Mouse (Mus musculus) cerebellum, adult 11 months (tissue): Measurements from ENCODE around the gene Rpl23a.

Source experiments
- DNase-seq: peaks from one replicate; pipeline ENCODE4 v3.0.0; 2022

Gene Rpl23a

GRCm38 (mm10) chr11:78183884-78184514 lies 615 bp upstream of the Rpl23a start:
- DNase-seq, result no peak

GRCm38 (mm10) chr11:78182450-78182849 lies 934 bp downstream of the Rpl23a start:
- DNase-seq, result no peak

- DNase-seq, result no peak
These were observed 1.5 kb downstream of the Rpl23a start for GRCm38 (mm10) chr11:78181830-78182357.

GRCm38 (mm10) chr11:78180081-78180761 lies 3.2 kb downstream of the Rpl23a start:
- DNase-seq, result no peak

- DNase-seq, result no peak
These were observed 3.9 kb downstream of the Rpl23a start for GRCm38 (mm10) chr11:78179438-78179999.

GRCm38 (mm10) chr11:78178859-78179437 lies 4.4 kb downstream of the Rpl23a start:
- no peak for DNase-seq

GRCm38 (mm10) chr11:78177903-78178858 lies 5.2 kb downstream of the Rpl23a start:
- DNase-seq, result peak; percentile 88

- no peak for DNase-seq
These were observed 5.9 kb downstream of the Rpl23a start for GRCm38 (mm10) chr11:78177437-78177836.

GRCm38 (mm10) chr11:78176905-78177331 lies 6.5 kb downstream of the Rpl23a start:
- no peak for DNase-seq

GRCm38 (mm10) chr11:78176402-78176862 lies 7.0 kb downstream of the Rpl23a start, which contains the start of the genes Nek8 and Tlcd1:
Gene Nek8, minus strand, starts transcription at chr11:78176675.
Gene Tlcd1, plus strand, starts transcription at chr11:78176711.
- peak; percentile 76 for DNase-seq

GRCm38 (mm10) chr11:78175771-78176401 lies 7.5 kb downstream of the Rpl23a start:
- DNase-seq, result no peak

GRCm38 (mm10) chr11:78174506-78174905 lies 8.9 kb downstream of the Rpl23a start:
- DNase-seq, result no peak

- no peak for DNase-seq
These were observed 10.5 kb downstream of the Rpl23a start for GRCm38 (mm10) chr11:78172748-78173383.

GRCm38 (mm10) chr11:78172034-78172747 lies 11.2 kb downstream of the Rpl23a start:
- DNase-seq, result no peak

GRCm38 (mm10) chr11:78171328-78171727 lies 12.1 kb downstream of the Rpl23a start:
- no peak for DNase-seq

- DNase-seq, result no peak
These were observed 13.1 kb downstream of the Rpl23a start for GRCm38 (mm10) chr11:78170306-78170705.

- DNase-seq, result no peak
These were observed 14.6 kb downstream of the Rpl23a start for GRCm38 (mm10) chr11:78168541-78169468.

GRCm38 (mm10) chr11:78167257-78167959 lies 16.0 kb downstream of the Rpl23a start:
- no peak for DNase-seq

- DNase-seq, result no peak
These were observed 16.7 kb downstream of the Rpl23a start for GRCm38 (mm10) chr11:78166640-78167039.
